Mouse (Mus musculus): Measurements from ENCODE around the gene H2al1b. TPM values are rescaled to one million over a fixed set of nuclear protein-coding genes. Genes with fewer than 3 reads are reported as not detected.
"Not testable (repeated sequence)": the region's sequence is repeated elsewhere in the genome, so short reads cannot be mapped to it uniquely, and the experiment has no call there.

Gene H2al1b
- total RNA-seq, 1 experiment from 2014 or later: not detected

DNA sequence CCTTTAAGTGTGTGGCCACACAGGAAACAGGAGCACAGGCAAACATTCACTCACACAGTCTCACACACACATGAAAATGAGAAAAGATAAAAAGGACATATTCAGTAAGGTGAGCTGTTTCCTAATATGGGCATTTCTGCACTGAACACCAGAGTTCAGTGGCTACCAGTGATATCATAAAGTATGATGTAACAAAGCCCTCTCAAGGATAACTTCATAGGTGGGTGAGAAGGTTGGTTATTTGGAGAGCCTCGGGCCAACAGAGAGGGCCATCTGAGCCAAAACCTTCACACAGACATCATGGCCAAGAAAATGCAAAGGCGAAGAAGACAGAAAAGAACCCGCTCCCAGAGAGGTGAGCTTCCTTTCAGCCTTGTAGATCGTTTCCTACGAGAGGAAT, 22.1 kb downstream of the H2al1b start, which contains the start of gene H2al1i:
Gene H2al1i (plus strand): TSS at position 301 of the 400 bp plus-strand sequence.
- not testable (repeated sequence) for ATAC-seq (replicated peaks; ENCODE audit: insufficient number of reproducible peaks, low FRiP score, low TSS enrichment, poor library complexity, severe bottlenecking)

DNA sequence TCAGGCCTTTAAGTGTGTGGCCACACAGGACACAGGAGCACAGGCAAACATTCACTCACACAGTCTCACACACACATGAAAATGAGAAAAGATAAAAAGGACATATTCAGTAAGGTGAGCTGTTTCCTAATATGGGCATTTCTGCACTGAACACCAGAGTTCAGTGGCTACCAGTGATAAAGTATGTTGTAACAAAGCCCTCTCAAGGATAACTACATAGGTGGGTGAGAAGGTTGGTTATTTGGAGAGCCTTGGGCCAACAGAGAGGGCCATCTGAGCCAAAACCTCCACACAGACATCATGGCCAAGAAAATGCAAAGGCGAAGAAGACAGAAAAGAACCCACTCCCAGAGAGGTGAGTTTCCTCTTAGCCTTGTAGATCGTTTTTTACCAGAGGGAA, 25.3 kb downstream of the H2al1b start, which contains the start of gene H2al1j:
Gene H2al1j (plus strand): TSS at position 301 of the 400 bp plus-strand sequence.
- not testable (repeated sequence) for ATAC-seq (replicated peaks; ENCODE audit: insufficient number of reproducible peaks, low FRiP score, low TSS enrichment, poor library complexity, severe bottlenecking)

- ATAC-seq (replicated peaks; ENCODE audit: insufficient number of reproducible peaks, low FRiP score, low TSS enrichment, poor library complexity, severe bottlenecking): no peak
These were observed 43.5 kb downstream of the H2al1b start for GRCm38 (mm10) chrX:11345762-11346161.

GRCm38 (mm10) chrX:11346756-11347155, 44.5 kb downstream of the H2al1b start:
- ATAC-seq (replicated peaks; ENCODE audit: insufficient number of reproducible peaks, low FRiP score, low TSS enrichment, poor library complexity, severe bottlenecking): no peak

Other genes starting within 250 kb of the H2al1b start
- not detected in 3 replicates for gene H2al1a, start 3.2 kb upstream of the H2al1b start, total RNA-seq (2017)
- not detected in 3 replicates for gene H2al1c, start 3.2 kb downstream of the H2al1b start, total RNA-seq (2017)
- gene H2al1d, start 6.4 kb downstream of the H2al1b start, total RNA-seq (2017): not detected in 3 replicates
- gene H2al1e, start 9.5 kb downstream of the H2al1b start, total RNA-seq (2017): not detected in 3 replicates
- not detected in 3 replicates for gene H2al1f, start 12.7 kb downstream of the H2al1b start, total RNA-seq (2017)
- not detected in 3 replicates for gene H2al1g, start 15.8 kb downstream of the H2al1b start, total RNA-seq (2017)
- not detected in 3 replicates for gene H2al1h, start 19.1 kb downstream of the H2al1b start, total RNA-seq (2017)
- not detected in 3 replicates for gene H2al1i, start 22.2 kb downstream of the H2al1b start, total RNA-seq (2017)
- not detected in 3 replicates for gene H2al1j, start 25.4 kb downstream of the H2al1b start, total RNA-seq (2017)